Mouse (Mus musculus): Measurements from ENCODE around the gene Irx1. TPM values are rescaled to one million over a fixed set of nuclear protein-coding genes. Genes with fewer than 3 reads are reported as not detected.

Irx1 gene
- polyA plus RNA-seq (2017; shearing (Covaris generic)): not detected

GRCm38 (mm10) chr13:71963356-71964351, at the start of gene Irx1:
TSS of gene Irx1 (minus strand) at chr13:71963723.

